Mouse (Mus musculus): ENCODE measurements at regions not wholly inside any gene's neighbourhood (a gene's known extent, or its start where the extent isn't known, plus 50 kb on each side); places are given as distances from the start of the nearest gene placed in this dataset.

GRCm38 (mm10) chr10:83958826-83959225 lies 236.2 kb downstream of the 1500009L16Rik start:
- peak; percentile 33; the same call in 1 of the 2 replicates for ATAC-seq (ENCODE audit: poor library complexity, severe bottlenecking)

- no peak for ATAC-seq (ENCODE audit: poor library complexity, severe bottlenecking)
Observed at GRCm38 (mm10) chr10:83963232-83963760, 240.6 kb downstream of the 1500009L16Rik start.

GRCm38 (mm10) chr10:83963779-83964643 lies 241.3 kb downstream of the 1500009L16Rik start:
- ATAC-seq (ENCODE audit: poor library complexity, severe bottlenecking), result no peak

GRCm38 (mm10) chr10:83964838-83965237 lies 242.2 kb downstream of the 1500009L16Rik start:
- ATAC-seq (ENCODE audit: poor library complexity, severe bottlenecking), result no peak

- no peak for ATAC-seq (ENCODE audit: poor library complexity, severe bottlenecking)
Observed at GRCm38 (mm10) chr10:83970501-83970900, 247.8 kb downstream of the 1500009L16Rik start.

GRCm38 (mm10) chr10:83974548-83974947 lies 251.9 kb downstream of the 1500009L16Rik start:
- ATAC-seq (ENCODE audit: poor library complexity, severe bottlenecking), result no peak

GRCm38 (mm10) chr10:83976548-83976947 lies 253.9 kb downstream of the 1500009L16Rik start:
- ATAC-seq (ENCODE audit: poor library complexity, severe bottlenecking), result no peak

- ATAC-seq (ENCODE audit: poor library complexity, severe bottlenecking), result no peak
Observed at GRCm38 (mm10) chr10:83979930-83980329, 257.3 kb downstream of the 1500009L16Rik start.

- ATAC-seq (ENCODE audit: poor library complexity, severe bottlenecking), result no peak
Observed at GRCm38 (mm10) chr10:83984697-83985415, 262.2 kb downstream of the 1500009L16Rik start.

GRCm38 (mm10) chr10:83992577-83993305 lies 270.1 kb downstream of the 1500009L16Rik start:
- ATAC-seq (ENCODE audit: poor library complexity, severe bottlenecking), result peak; percentile 59

- no peak for ATAC-seq (ENCODE audit: poor library complexity, severe bottlenecking)
Observed at GRCm38 (mm10) chr10:83995026-83995600, 272.4 kb downstream of the 1500009L16Rik start.

GRCm38 (mm10) chr10:83995913-83996312 lies 273.2 kb downstream of the 1500009L16Rik start:
- peak; percentile 59 for ATAC-seq (ENCODE audit: poor library complexity, severe bottlenecking)

GRCm38 (mm10) chr10:83996489-83996888 lies 273.8 kb downstream of the 1500009L16Rik start:
- peak; percentile 71 for ATAC-seq (ENCODE audit: poor library complexity, severe bottlenecking)

- ATAC-seq (ENCODE audit: poor library complexity, severe bottlenecking), result no peak
Observed at GRCm38 (mm10) chr10:84000436-84001208, 278.0 kb downstream of the 1500009L16Rik start.

- ATAC-seq (ENCODE audit: poor library complexity, severe bottlenecking), result no peak; the same call in 1 of the 2 replicates
Observed at GRCm38 (mm10) chr10:84002744-84003143, 280.1 kb downstream of the 1500009L16Rik start.

- no peak for ATAC-seq (ENCODE audit: poor library complexity, severe bottlenecking)
Observed at GRCm38 (mm10) chr10:84003601-84004149, 281.0 kb downstream of the 1500009L16Rik start.

GRCm38 (mm10) chr10:84008923-84009322 lies 286.3 kb downstream of the 1500009L16Rik start:
- ATAC-seq (ENCODE audit: poor library complexity, severe bottlenecking), result no peak

- ATAC-seq (ENCODE audit: poor library complexity, severe bottlenecking), result peak; percentile 88
Observed at GRCm38 (mm10) chr10:84019381-84019780, 296.7 kb downstream of the 1500009L16Rik start.

- ATAC-seq (ENCODE audit: poor library complexity, severe bottlenecking), result peak; percentile 45
Observed at GRCm38 (mm10) chr10:84020023-84020620, 297.5 kb downstream of the 1500009L16Rik start.

Measured in megakaryocyte, adult 5-6 weeks (primary cell).